Mouse (Mus musculus): Measurements from ENCODE around the gene Nlrc5.
"Not testable (repeated sequence)": the region's sequence is repeated elsewhere in the genome, so short reads cannot be mapped to it uniquely, and the experiment has no call there.

Gene Nlrc5

GRCm38 (mm10) chr8:94433981-94434466 is at the start of gene Nlrc5:
Gene Nlrc5 (plus strand): TSS chr8:94434356.
- DNase-seq (ENCODE audit: low spot score in 2 of 2) = peak; percentile 33 to 47

- no peak for DNase-seq (ENCODE audit: low spot score in 2 of 2)
Observed at GRCm38 (mm10) chr8:94385506-94386213, 48.5 kb upstream of the Nlrc5 start.

GRCm38 (mm10) chr8:94386214-94387026 is 47.7 kb upstream of the Nlrc5 start, which contains the start of gene Herpud1:
Gene Herpud1 (plus strand): TSS chr8:94386438.
- DNase-seq (ENCODE audit: low spot score in 2 of 2) = peak; percentile 99

GRCm38 (mm10) chr8:94387027-94387684 is 47.0 kb upstream of the Nlrc5 start:
- peak; percentile 75 to 76 for DNase-seq (ENCODE audit: low spot score in 2 of 2)

- no peak for DNase-seq (ENCODE audit: low spot score in 2 of 2)
Observed at GRCm38 (mm10) chr8:94387785-94388184, 46.4 kb upstream of the Nlrc5 start.

GRCm38 (mm10) chr8:94389531-94389930 is 44.6 kb upstream of the Nlrc5 start:
- DNase-seq (ENCODE audit: low spot score in 2 of 2) = no peak

GRCm38 (mm10) chr8:94390429-94390828 is 43.7 kb upstream of the Nlrc5 start:
- no peak for DNase-seq (ENCODE audit: low spot score in 2 of 2)

GRCm38 (mm10) chr8:94390910-94391309 is 43.2 kb upstream of the Nlrc5 start:
- DNase-seq (ENCODE audit: low spot score in 2 of 2) = no peak

- DNase-seq (ENCODE audit: low spot score in 2 of 2) = peak; percentile 28 to 45
Observed at GRCm38 (mm10) chr8:94392147-94392546, 42.0 kb upstream of the Nlrc5 start.

GRCm38 (mm10) chr8:94392648-94393047 is 41.5 kb upstream of the Nlrc5 start:
- no peak for DNase-seq (ENCODE audit: low spot score in 2 of 2)

- no peak for DNase-seq (ENCODE audit: low spot score in 2 of 2)
Observed at GRCm38 (mm10) chr8:94395851-94396540, 38.2 kb upstream of the Nlrc5 start.

- DNase-seq (ENCODE audit: low spot score in 2 of 2) = peak; percentile 38 to 53
Observed at GRCm38 (mm10) chr8:94396964-94397657, 37.0 kb upstream of the Nlrc5 start.

- DNase-seq (ENCODE audit: low spot score in 2 of 2) = no peak
Observed at GRCm38 (mm10) chr8:94398587-94398986, 35.6 kb upstream of the Nlrc5 start.

GRCm38 (mm10) chr8:94399361-94399953 is 34.7 kb upstream of the Nlrc5 start:
- no peak for DNase-seq (ENCODE audit: low spot score in 2 of 2)

- DNase-seq (ENCODE audit: low spot score in 2 of 2) = not testable (repeated sequence)
Observed at GRCm38 (mm10) chr8:94399957-94400356, 34.2 kb upstream of the Nlrc5 start.

GRCm38 (mm10) chr8:94408443-94409080 is 25.6 kb upstream of the Nlrc5 start:
- no peak for DNase-seq (ENCODE audit: low spot score in 2 of 2)

- no peak for DNase-seq (ENCODE audit: low spot score in 2 of 2)
Observed at GRCm38 (mm10) chr8:94409523-94409922, 24.6 kb upstream of the Nlrc5 start.

GRCm38 (mm10) chr8:94412518-94412917 is 21.6 kb upstream of the Nlrc5 start:
- no peak for DNase-seq (ENCODE audit: low spot score in 2 of 2)

GRCm38 (mm10) chr8:94413509-94413908 is 20.6 kb upstream of the Nlrc5 start:
- no peak for DNase-seq (ENCODE audit: low spot score in 2 of 2)

GRCm38 (mm10) chr8:94415218-94415617 is 18.9 kb upstream of the Nlrc5 start:
- no peak for DNase-seq (ENCODE audit: low spot score in 2 of 2)
